Mouse (Mus musculus) macrophage (primary cell): ENCODE results near the gene Blm. TPM values are rescaled to one million over a fixed set of nuclear protein-coding genes. Genes with fewer than 3 reads are reported as not detected.

ENCODE experiments used
- H3K27ac ChIP-seq: fragments of 350-480 bp; formaldehyde crosslinking; 2 replicates; pipeline ENCODE4 v1.9.0; 2021
- H3K36me3 ChIP-seq: fragments of 350-480 bp; formaldehyde crosslinking; 2 replicates; pipeline ENCODE4 v1.9.0; 2021; ENCODE audit errors: inconsistent target
- H3K4me3 ChIP-seq: fragments of 350-480 bp; formaldehyde crosslinking; 2 replicates; pipeline ENCODE4 v1.9.0; 2021; ENCODE audit errors: inconsistent target
- H3K79me2 ChIP-seq: fragments of 350-480 bp; formaldehyde crosslinking; 2 replicates; pipeline ENCODE4 v1.9.0; 2021; ENCODE audit errors: inconsistent target
- WGBS: methylation state at CpG from one replicate; pipeline ENCODE4 v1.1.7; 2026; ENCODE audit warnings: inconsistent platforms; ENCODE audit not compliant: missing documents; 5-methylcytosine and 5-hydroxymethylcytosine counted together
- polyA plus RNA-seq: library from polyadenylated mRNA; stranded (reverse); fragments of 250-400 nt; gene quantifications from 3 replicates; pipeline ENCODE4 v1.2.4, GENCODE M21; 2018; ENCODE audit warnings: inconsistent platforms
- total RNA-seq, 78 experiments: library from RNA; depleted of rRNA; stranded (reverse); fragments of 250-400 nt; gene quantifications; 1 replicate in 9 of 78; 2 replicates in 24 of 78; 3 replicates in 43 of 78; 4 replicates in 2 of 78; pipeline ENCODE4 v1.2.4; 2018; ENCODE audit warnings: inconsistent platforms in 56 of 78

Gene Blm
- total RNA-seq (2018; cell fraction: chromatin; rRNA removed), result 10 to 100 TPM in 24 of 26 experiments, 1 to 10 TPM in 2; 6.5 to 42.8 (median 27.5) TPM
- total RNA-seq (2018; cell fraction: cytosol; rRNA removed), result 1 to 10 TPM; 2.1 to 5.1 (median 3.8) TPM
- total RNA-seq (2018; cell fraction: nucleus; rRNA removed), result 10 to 100 TPM in 22 of 26 experiments, 1 to 10 TPM in 4; 7.3 to 52.8 (median 15.7) TPM
- 2.5 to 9.1 TPM (median 7.2 TPM) in 3 replicates for polyA plus RNA-seq

DNA sequence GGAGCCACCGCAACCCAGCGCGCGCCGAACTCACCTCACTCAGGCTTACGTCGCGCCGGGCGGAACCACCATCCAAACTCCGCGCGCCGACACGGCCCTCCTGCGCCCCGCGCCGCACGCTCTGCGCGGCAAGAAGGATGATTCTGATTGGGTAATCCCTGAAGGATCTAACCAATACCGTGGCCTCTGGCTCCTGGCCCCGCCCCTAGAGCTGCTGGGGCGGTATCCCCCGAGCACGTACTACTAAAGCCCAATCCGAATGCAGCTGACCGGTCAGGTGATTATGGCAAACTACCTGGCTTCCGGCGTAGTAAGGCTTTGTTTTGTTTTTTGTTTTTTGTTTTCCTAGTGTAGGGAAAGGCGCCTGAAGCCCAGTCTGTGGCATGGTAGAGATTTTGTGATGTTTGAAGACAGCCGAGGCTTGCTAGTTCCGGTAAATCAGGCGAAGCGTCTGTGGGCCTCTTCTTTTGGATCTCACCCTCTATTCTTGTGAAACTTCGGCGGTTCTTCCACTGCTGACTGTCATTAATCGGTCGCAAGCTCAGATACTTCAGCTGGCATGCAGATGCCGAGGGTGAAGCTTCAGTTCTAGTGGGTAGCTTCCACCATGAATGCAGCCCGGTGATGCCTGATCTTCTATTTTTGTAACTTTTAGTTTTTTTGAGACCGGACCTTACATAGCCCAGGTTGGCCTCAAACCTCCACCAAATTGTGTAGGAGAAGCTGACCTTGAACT lies at the start of gene Blm:
Blm (minus strand) TSS at position 111 of the 736 bp plus-strand sequence.
- no peaks in the 10 kb centered on the region for H3K36me3 ChIP-seq
- WGBS, result under 1% methylated on average over 43 of the region's 43 CpGs
- H3K27ac ChIP-seq, result peak within 1 kb of the TSS; percentile 61
- peaks cover 41% of the 10 kb centered on the region for H3K79me2 ChIP-seq
- peak within 1 kb of the TSS; percentile 87 for H3K4me3 ChIP-seq

GRCm38 (mm10) chr7:80583981-80584380 lies 49.1 kb upstream of the Blm start:
- 27% methylated on average over 6 of the region's 6 CpGs for WGBS
- H3K4me3 ChIP-seq, result no peak overlapping the region

GRCm38 (mm10) chr7:80582821-80583451 lies 48.0 kb upstream of the Blm start:
- WGBS, result 3% methylated on average over 20 of the region's 20 CpGs
- peak overlapping the region; percentile 46 for H3K27ac ChIP-seq

More at GRCm38 (mm10) chr7:80583981-80584380, 49.1 kb upstream of the Blm start:
- Histone ChIP-seq H3K27ac (no peak overlapping the region), H3K79me2 (no peaks in the 10 kb centered on the region), H3K36me3 (peaks cover 6% of the 10 kb centered on the region)

DNA sequence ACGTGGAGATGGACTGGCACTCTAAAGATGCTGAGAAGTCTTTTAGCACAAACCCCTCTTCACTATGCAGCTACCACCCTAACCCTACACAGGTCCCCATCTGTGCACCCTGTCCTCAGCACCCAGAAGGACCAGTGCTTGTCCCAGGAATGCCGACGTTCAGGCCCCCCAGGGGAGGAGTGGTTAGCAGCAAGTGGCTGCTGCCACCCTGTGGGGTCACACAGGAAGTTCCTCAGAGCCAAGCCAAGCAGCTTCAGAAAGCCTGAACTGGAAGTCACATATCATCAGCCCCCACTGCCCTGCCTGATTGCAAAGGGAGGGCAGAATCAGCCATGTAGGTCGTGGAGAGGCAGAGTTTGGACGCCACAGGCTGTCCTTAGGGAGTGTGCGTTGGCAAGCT lies 45.4 kb upstream of the Blm start:
- Histone ChIP-seq H3K27ac (no peak overlapping the region), H3K36me3 (no peaks in the 10 kb centered on the region), H3K79me2 (no peaks in the 10 kb centered on the region), H3K4me3 (no peak overlapping the region)
- 31% methylated on average over 6 of the region's 6 CpGs for WGBS

More at GRCm38 (mm10) chr7:80582821-80583451, 48.0 kb upstream of the Blm start:
- Histone ChIP-seq H3K79me2 (no peaks in the 10 kb centered on the region), H3K4me3 (peak overlapping the region; percentile 13; the same call in 1 of the 2 replicates), H3K36me3 (no peaks in the 10 kb centered on the region)

DNA sequence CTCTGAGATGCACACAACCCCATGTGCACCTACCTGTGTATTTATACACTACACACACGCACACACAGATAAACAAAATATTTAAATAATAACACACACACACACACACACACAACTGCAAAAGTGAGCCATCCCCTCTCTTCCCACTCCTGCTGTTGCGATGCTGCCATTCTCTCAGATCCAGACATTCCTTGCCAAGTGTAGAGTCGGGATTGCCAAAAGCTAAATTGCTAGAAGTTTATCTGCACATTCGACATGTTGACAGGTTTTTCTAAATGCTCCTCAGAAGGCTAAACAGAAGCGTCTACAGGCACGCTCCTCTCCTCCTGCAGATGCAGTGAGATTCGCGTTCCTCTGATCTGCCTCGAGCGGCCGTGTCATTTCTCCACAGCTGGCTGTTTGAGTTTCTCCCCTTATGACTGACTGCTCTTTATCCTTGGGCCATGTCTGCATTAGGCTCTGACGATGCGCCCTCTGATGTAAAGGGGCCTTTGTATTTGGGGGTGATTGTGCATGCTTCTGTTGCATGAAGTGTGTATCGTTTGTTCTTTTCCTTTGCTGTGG lies 42.6 kb upstream of the Blm start:
- H3K4me3 ChIP-seq, result no peak overlapping the region

DNA sequence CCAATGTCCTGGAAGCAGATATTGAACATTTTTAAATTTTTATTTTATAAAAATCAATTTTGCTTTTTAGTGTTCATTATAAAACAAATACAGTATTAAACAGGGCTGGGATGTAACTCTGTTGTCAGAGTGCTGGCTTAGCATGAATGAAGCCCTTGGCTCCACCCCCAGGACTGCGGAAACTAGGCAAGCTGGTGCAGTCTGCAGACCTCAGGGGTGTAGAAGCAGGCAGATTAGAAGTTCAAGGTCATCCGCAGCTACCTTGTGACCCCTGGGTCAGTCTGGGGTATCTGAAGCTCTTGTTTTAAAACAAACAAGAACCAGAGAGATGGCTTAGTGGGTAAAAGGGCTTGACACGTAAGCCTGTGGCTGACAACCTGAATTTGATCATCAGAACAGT lies 41.7 kb upstream of the Blm start:
- Histone ChIP-seq H3K36me3 (no peaks in the 10 kb centered on the region), H3K27ac (no peak overlapping the region), H3K4me3 (no peak overlapping the region), H3K79me2 (no peaks in the 10 kb centered on the region)
- WGBS, result 77% methylated on average over 3 of the region's 3 CpGs

More for the DNA sequence above, 42.6 kb upstream of the Blm start:
- no peaks in the 10 kb centered on the region for H3K79me2 ChIP-seq
- WGBS, result 95% methylated on average over 14 of the region's 14 CpGs
- no peaks in the 10 kb centered on the region for H3K36me3 ChIP-seq
- H3K27ac ChIP-seq, result no peak overlapping the region

- H3K4me3 ChIP-seq, result no peak overlapping the region
- H3K79me2 ChIP-seq, result no peaks in the 10 kb centered on the region
- H3K27ac ChIP-seq, result no peak overlapping the region
- WGBS, result 13% methylated on average over 9 of the region's 9 CpGs
- no peaks in the 10 kb centered on the region for H3K36me3 ChIP-seq
These were observed 40.8 kb upstream of the Blm start for GRCm38 (mm10) chr7:80575750-80576149.

- 84% methylated on average over 3 of the region's 3 CpGs for WGBS
- Histone ChIP-seq H3K4me3 (no peak overlapping the region), H3K79me2 (no peaks in the 10 kb centered on the region), H3K27ac (no peak overlapping the region), H3K36me3 (no peaks in the 10 kb centered on the region)
These were observed 38.2 kb upstream of the Blm start for GRCm38 (mm10) chr7:80573076-80573475.

- 94% methylated on average over 8 of the region's 8 CpGs for WGBS
- H3K36me3 ChIP-seq, result no peaks in the 10 kb centered on the region
- H3K27ac ChIP-seq, result no peak overlapping the region
- no peak overlapping the region for H3K4me3 ChIP-seq
- H3K79me2 ChIP-seq, result no peaks in the 10 kb centered on the region
These were observed 33.1 kb upstream of the Blm start for GRCm38 (mm10) chr7:80567982-80568381.

DNA sequence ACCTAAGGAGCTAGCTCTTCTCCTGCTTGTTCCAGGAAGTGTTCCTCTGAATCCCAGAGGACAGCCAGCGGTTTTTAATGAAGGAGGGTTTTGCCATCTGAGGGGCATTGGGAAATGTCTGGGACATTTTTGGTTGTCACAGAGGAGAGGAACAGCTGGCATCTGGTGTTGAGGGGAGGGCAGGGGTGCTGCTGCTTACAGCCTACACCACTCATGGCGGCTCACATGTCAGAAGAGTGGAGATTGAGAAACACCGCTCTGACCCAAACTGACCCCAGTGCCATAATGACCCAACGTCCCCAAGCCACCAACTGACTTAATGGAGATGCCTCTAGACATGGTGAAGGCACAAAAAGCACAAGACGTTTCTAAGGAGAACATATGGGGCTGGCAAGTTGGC lies 27.0 kb upstream of the Blm start:
- no peak overlapping the region for H3K4me3 ChIP-seq
- WGBS, result 75% methylated on average over 5 of the region's 5 CpGs
- H3K27ac ChIP-seq, result no peak overlapping the region
- no peaks in the 10 kb centered on the region for H3K36me3 ChIP-seq
- H3K79me2 ChIP-seq, result no peaks in the 10 kb centered on the region

GRCm38 (mm10) chr7:80561271-80561670 lies 26.4 kb upstream of the Blm start:
- H3K36me3 ChIP-seq, result no peaks in the 10 kb centered on the region
- no peak overlapping the region for H3K4me3 ChIP-seq
- WGBS, result 93% methylated on average over 9 of the region's 9 CpGs
- no peak overlapping the region for H3K27ac ChIP-seq
- H3K79me2 ChIP-seq, result no peaks in the 10 kb centered on the region

DNA sequence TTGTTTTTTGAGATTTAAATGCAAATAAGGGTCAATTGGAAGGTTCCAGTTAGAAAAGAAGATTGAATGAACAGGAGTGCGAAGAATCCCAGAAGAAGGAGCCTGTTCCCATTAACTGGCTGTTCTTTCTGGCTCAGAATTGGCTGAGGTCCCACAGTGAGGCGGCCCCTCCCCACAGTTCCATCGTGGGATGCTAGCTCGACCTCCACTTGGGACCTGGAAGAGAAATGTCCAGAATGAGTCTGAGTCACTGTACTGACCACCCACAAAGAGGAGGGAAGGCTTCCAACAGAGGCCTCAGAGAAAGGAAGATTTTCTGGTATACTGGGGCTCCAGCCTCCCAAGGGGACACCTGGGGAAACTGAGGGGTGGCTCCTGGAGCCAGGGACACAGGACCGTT lies 23.7 kb upstream of the Blm start:
- WGBS, result 91% methylated on average over 5 of the region's 5 CpGs

GRCm38 (mm10) chr7:80558101-80558500 lies 23.2 kb upstream of the Blm start:
- Histone ChIP-seq H3K36me3 (no peaks in the 10 kb centered on the region), H3K27ac (no peak overlapping the region), H3K79me2 (no peaks in the 10 kb centered on the region), H3K4me3 (no peak overlapping the region)
- WGBS, result 65% methylated on average over 6 of the region's 8 CpGs

More for the DNA sequence above, 23.7 kb upstream of the Blm start:
- Histone ChIP-seq H3K4me3 (no peak overlapping the region), H3K27ac (no peak overlapping the region), H3K79me2 (no peaks in the 10 kb centered on the region), H3K36me3 (no peaks in the 10 kb centered on the region)

GRCm38 (mm10) chr7:80557161-80557560 lies 22.2 kb upstream of the Blm start:
- 94% methylated on average over 4 of the region's 4 CpGs for WGBS
- no peak overlapping the region for H3K27ac ChIP-seq

GRCm38 (mm10) chr7:80556166-80556565 lies 21.2 kb upstream of the Blm start:
- Histone ChIP-seq H3K79me2 (no peaks in the 10 kb centered on the region), H3K27ac (no peak overlapping the region), H3K36me3 (no peaks in the 10 kb centered on the region), H3K4me3 (no peak overlapping the region)
- WGBS, result 83% methylated on average over 3 of the region's 3 CpGs

More at GRCm38 (mm10) chr7:80557161-80557560, 22.2 kb upstream of the Blm start:
- no peaks in the 10 kb centered on the region for H3K36me3 ChIP-seq
- H3K4me3 ChIP-seq, result no peak overlapping the region
- H3K79me2 ChIP-seq, result no peaks in the 10 kb centered on the region
